Mouse (Mus musculus) megakaryocyte-erythroid progenitor cell, adult 5-6 weeks (primary cell): ENCODE measurements around the gene Lgr4. TPM values are rescaled to one million over a fixed set of nuclear protein-coding genes. Genes with fewer than 3 reads are reported as not detected.

Experiments used
- total RNA-seq, 2 experiments: library from RNA; stranded (forward) in 1 of 2; stranded (reverse) in 1 of 2; fragments of 200-1000, 215-1000 nt in 1 of 2; fragments of >200 nt in 1 of 2; fragmentation: Nextera tagmentation in 1 of 2; gene quantifications; 2 replicates each; pipeline ENCODE4 v1.2.3; 2014 to 2017

Gene Lgr4
- total RNA-seq, 2 experiments from 2014 or later, result 1.4 to 1.6 TPM

Other genes with a start within 250 kb of the Lgr4 start
- not detected in 2 replicates for gene Bdnf, start 242.9 kb upstream of the Lgr4 start, total RNA-seq (2014; fragmentation: Nextera tagmentation)
- gene Bdnf, start 242.9 kb upstream of the Lgr4 start, total RNA-seq (2017), result not detected in 2 replicates
- gene Lin7c, start 26.8 kb upstream of the Lgr4 start, total RNA-seq (2014; fragmentation: Nextera tagmentation), result 31.5 and 32.5 TPM in 2 replicates
- 78.9 and 133 TPM in 2 replicates for gene Lin7c, start 26.8 kb upstream of the Lgr4 start, total RNA-seq (2017)
- 33.7 and 49.1 TPM in 2 replicates for gene Ccdc34, start 100.2 kb downstream of the Lgr4 start, total RNA-seq (2014; fragmentation: Nextera tagmentation)
- gene Ccdc34, start 100.2 kb downstream of the Lgr4 start, total RNA-seq (2017), result 53.1 and 76.9 TPM in 2 replicates